Mouse (Mus musculus): ENCODE measurements around the gene Dynlrb2.

Gene Dynlrb2

DNA sequence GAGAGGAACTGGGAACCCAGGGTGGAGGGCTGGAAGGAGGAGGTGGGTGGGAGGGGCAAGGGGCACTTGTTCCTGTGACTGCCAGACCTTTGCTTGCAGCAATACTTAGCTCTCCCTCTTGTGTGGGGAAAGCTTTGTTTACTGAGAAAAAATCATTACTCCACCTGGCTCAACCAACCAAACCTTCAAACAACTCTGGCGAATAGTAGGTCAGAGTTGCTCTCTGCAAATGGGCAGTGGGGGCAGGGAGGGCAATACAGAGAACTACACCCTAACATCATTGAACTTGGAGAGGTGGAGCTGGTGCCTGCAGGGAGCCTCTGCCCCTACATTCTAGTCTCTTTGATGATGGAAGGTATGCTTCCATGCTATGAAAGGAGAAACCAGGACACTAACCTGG is 35.4 kb downstream of the Dynlrb2 start:
- no peak for DNase-seq (ENCODE audit: low spot score in 2 of 2)

DNA sequence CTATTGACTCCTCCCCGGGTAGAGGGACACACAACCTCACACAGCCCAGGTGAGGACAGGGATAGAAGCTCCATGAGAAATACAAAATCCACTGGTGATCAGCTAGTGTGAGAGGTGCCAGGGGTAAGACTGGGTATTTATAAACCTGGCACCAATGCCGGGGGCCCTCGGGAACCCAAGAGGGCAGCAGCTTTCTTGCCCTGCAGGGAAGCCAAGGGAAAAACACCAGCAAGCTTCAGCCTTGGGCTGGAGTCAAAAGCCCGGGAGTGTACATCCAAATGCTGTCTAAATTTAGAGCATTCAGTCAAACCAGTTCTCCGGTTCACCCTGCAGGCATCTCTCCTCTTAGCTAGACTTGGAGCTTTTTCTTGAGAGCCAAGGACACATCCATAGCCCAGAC is 38.1 kb downstream of the Dynlrb2 start:
- peak; percentile 51 to 56 for DNase-seq (ENCODE audit: low spot score in 2 of 2)

DNA sequence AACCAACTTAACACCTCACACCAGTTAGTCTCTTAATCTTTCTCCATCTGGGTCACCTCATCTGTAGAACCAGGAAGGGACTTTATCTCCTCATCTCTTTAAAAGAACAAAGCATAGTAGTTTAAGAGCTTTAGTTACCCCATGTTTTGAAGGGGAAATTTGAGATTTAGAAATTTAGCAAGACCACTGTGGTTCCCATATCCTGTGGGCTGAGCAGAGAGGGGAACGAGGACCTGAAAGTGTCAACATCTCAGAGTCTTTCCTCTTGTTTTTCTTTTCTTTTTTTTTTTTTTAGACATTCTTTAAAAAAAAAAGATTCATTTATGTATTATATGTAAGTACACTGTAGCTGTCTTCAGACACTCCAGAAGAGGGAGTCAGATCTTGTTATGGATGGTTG is 38.6 kb downstream of the Dynlrb2 start:
- no peak for DNase-seq (ENCODE audit: low spot score in 2 of 2)

DNA sequence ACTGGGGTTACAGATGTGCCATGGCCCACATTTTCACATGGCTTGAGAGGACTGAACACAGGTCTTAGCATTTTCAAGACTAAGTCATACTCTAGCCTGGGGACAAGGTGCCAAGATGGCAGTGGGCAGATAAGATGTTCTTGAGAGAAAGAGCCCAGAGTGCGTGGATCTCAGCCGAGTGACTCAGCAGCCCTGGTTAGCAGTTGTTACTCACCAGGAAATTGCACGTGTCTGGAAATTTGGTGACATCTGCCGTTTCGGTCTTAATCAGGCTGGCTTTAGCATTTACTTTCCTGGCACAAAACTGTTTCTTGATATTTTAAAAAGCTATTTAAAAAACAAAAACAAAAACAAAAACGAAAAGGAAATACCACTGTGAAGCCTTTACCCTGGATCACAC is 47.5 kb downstream of the Dynlrb2 start:
- no peak for DNase-seq (ENCODE audit: low spot score in 2 of 2)

DNA sequence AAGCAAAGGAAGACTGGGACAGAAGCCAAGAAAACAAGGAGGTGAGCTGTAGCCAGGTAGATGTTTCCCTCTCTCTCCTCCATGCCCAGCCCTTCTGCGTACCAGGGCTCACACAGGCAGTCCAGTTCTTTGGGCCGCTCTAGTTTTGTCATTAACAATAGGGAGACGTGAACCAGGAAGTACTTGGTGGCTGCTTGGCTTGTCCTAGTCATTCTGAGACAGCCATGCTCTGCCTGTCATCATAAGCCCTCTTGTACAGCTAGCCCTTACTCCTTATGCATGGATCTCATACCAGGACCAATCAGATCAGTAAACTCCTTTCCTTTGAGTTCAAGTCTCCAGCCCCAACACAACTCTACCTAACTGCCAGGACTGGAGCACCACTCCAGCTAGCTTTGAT is 48.0 kb downstream of the Dynlrb2 start:
- DNase-seq (ENCODE audit: low spot score in 2 of 2), result no peak

Data from heart, adult 9 months (tissue).